In genomic region chr19:47250931-47251330, GRCm38 (mm10) we compare ENCODE assay signal across 24 mouse cellular contexts.
DNase-seq lines count a peak whose midpoint lies in the region; ATAC-seq lines count a peak whose summit lies in the region.
"Had no signal": no experiment of that assay in that cellular context is flagged by ENCODE, and none has a peak within 500 bp of the region (broad histone marks: within the 10 kb centered on the region; RNA-seq: fewer than 3 reads in every experiment).

No protein-coding gene starts in this region.

- H3K4me2 ChIP-seq in forebrain, embryonic 11.5 days (ENCODE audit: low read depth, low read length, severe bottlenecking) = no peak overlapping the region
- no peak overlapping the region for H3K4me2 ChIP-seq in forebrain, embryonic 12.5 days
- no peak overlapping the region for H3K4me2 ChIP-seq in midbrain, embryonic 11.5 days
- H3K4me2 ChIP-seq: embryonic facial prominence, embryonic 13.5 days; heart, embryonic 15.5 days; kidney, embryonic 15.5 days; limb, embryonic 15.5 days; lung, embryonic 14.5 days had no signal

- H3K9ac ChIP-seq in forebrain, embryonic 11.5 days (ENCODE audit: low read length) = no peak overlapping the region
- no peak overlapping the region for H3K9ac ChIP-seq in forebrain, embryonic 12.5 days
- H3K9ac ChIP-seq in midbrain, embryonic 11.5 days (ENCODE audit: low read length) = no peak overlapping the region
- H3K9ac ChIP-seq: embryonic facial prominence, embryonic 13.5 days; heart, embryonic 15.5 days; kidney, embryonic 15.5 days; limb, embryonic 15.5 days; liver, embryonic 14.5 days; lung, embryonic 14.5 days had no signal

- 0 out of 2 replicates have a peak, but pooled peaks have one; percentile 39 for ATAC-seq in forebrain, embryonic 11.5 days (replicated peaks; ENCODE audit: low FRiP score)
- ATAC-seq in forebrain, embryonic 12.5 days (ENCODE audit: low FRiP score) = no peak
- no peak for ATAC-seq in midbrain, embryonic 11.5 days (ENCODE audit: low FRiP score)
- ATAC-seq: forebrain, embryonic 16.5 days had no signal

- H3K27ac ChIP-seq in forebrain, embryonic 11.5 days (ENCODE audit: low read depth, low read length) = no peak overlapping the region
- no peak overlapping the region for H3K27ac ChIP-seq in forebrain, embryonic 12.5 days
- H3K27ac ChIP-seq in midbrain, embryonic 10.5 days (replicated peaks) = no peak overlapping the region
- H3K27ac ChIP-seq in midbrain, embryonic 11.5 days (ENCODE audit: low read depth, low read length) = no peak overlapping the region
- H3K27ac ChIP-seq: embryonic facial prominence, embryonic 13.5 days; heart, embryonic 15.5 days; kidney, embryonic 15.5 days; limb, embryonic 15.5 days; liver, embryonic 14.5 days had no signal

- no peaks in the 10 kb centered on the region for H3K36me3 ChIP-seq in forebrain, embryonic 11.5 days (ENCODE audit: control insufficient read depth, insufficient read depth, low read length)
- H3K36me3 ChIP-seq in forebrain, embryonic 12.5 days (replicated peaks) = no peaks in the 10 kb centered on the region
- H3K36me3 ChIP-seq in midbrain, embryonic 10.5 days = no peaks in the 10 kb centered on the region
- H3K36me3 ChIP-seq in midbrain, embryonic 11.5 days (ENCODE audit: control insufficient read depth, insufficient read depth, low read length) = no peaks in the 10 kb centered on the region
- H3K36me3 ChIP-seq: embryonic facial prominence, embryonic 13.5 days; heart, embryonic 15.5 days; kidney, embryonic 15.5 days; limb, embryonic 15.5 days had no signal

- peaks cover 5% of the 10 kb centered on the region; the same call in 1 of the 2 replicates for H3K4me1 ChIP-seq in forebrain, embryonic 11.5 days (replicated peaks; ENCODE audit: control insufficient read depth, insufficient read depth, low read length)
- peaks cover 13% of the 10 kb centered on the region for H3K4me1 ChIP-seq in forebrain, embryonic 12.5 days
- peaks cover 30% of the 10 kb centered on the region for H3K4me1 ChIP-seq in midbrain, embryonic 10.5 days
- H3K4me1 ChIP-seq in midbrain, embryonic 11.5 days (ENCODE audit: control insufficient read depth, insufficient read depth, low read length) = peaks cover 6% of the 10 kb centered on the region

- no peaks in the 10 kb centered on the region for H3K9me3 ChIP-seq in forebrain, embryonic 11.5 days (ENCODE audit: control insufficient read depth, low read length)
- no peaks in the 10 kb centered on the region for H3K9me3 ChIP-seq in forebrain, embryonic 12.5 days
- H3K9me3 ChIP-seq in midbrain, embryonic 10.5 days (replicated peaks) = no peaks in the 10 kb centered on the region
- H3K9me3 ChIP-seq in midbrain, embryonic 11.5 days (ENCODE audit: control insufficient read depth, low read length) = no peaks in the 10 kb centered on the region
- H3K9me3 ChIP-seq: embryonic facial prominence, embryonic 13.5 days; heart, embryonic 15.5 days; kidney, embryonic 15.5 days; limb, embryonic 15.5 days had no signal

- no peak for DNase-seq in forebrain, embryonic 11.5 days (ENCODE audit: low spot score)
- DNase-seq in midbrain, embryonic 10.5 days (ENCODE audit: low spot score) = peak; percentile 36
- DNase-seq in midbrain, embryonic 11.5 days (ENCODE audit: low spot score, missing footprints) = no peak
- peak; percentile 17 for DNase-seq in embryo, embryonic 10 days (ENCODE audit: low spot score)
- no peak for DNase-seq in layer of hippocampus, adult 8-10 months (ENCODE audit: low spot score in 2 of 2)
- no peak for DNase-seq in adrenal gland, postnatal 4 days (ENCODE audit: low spot score in 2 of 2)
- DNase-seq: adrenal gland, adult 8-10 months; cerebellum, adult 8-10 months; gastrocnemius, postnatal 25 days; heart, postnatal 36 days; kidney, adult 11 months; kidney, postnatal 4 days; layer of hippocampus, adult 9-11 months; lung, embryonic 14.5 days; right cerebral cortex, postnatal 14 days had no signal

- no peak overlapping the region for H3K4me3 ChIP-seq in forebrain, embryonic 11.5 days (ENCODE audit: low read depth, low read length)
- H3K4me3 ChIP-seq in forebrain, embryonic 12.5 days (replicated peaks) = no peak overlapping the region
- no peak overlapping the region for H3K4me3 ChIP-seq in midbrain, embryonic 10.5 days
- no peak overlapping the region for H3K4me3 ChIP-seq in midbrain, embryonic 11.5 days (ENCODE audit: low read depth, low read length)
- H3K4me3 ChIP-seq: embryonic facial prominence, embryonic 13.5 days; erythroblast, embryonic 14.5 days; heart, embryonic 15.5 days; kidney, embryonic 15.5 days; limb, embryonic 15.5 days; megakaryocyte, embryonic 14.5 days had no signal

- H3K27me3 ChIP-seq in forebrain, embryonic 11.5 days (ENCODE audit: control insufficient read depth, insufficient read depth, low read length) = peaks cover 23% of the 10 kb centered on the region
- peaks cover 48% of the 10 kb centered on the region for H3K27me3 ChIP-seq in forebrain, embryonic 12.5 days
- H3K27me3 ChIP-seq in midbrain, embryonic 10.5 days (ENCODE audit: low read depth, poor library complexity, severe bottlenecking) = peaks cover 72% of the 10 kb centered on the region
- H3K27me3 ChIP-seq in midbrain, embryonic 11.5 days (ENCODE audit: control insufficient read depth, insufficient read depth, low read length) = peaks cover 28% of the 10 kb centered on the region

- 30% methylated on average over 6 of the region's 6 CpGs for WGBS in forebrain, embryonic 11.5 days
- 33% methylated on average over 6 of the region's 6 CpGs for WGBS in forebrain, embryonic 12.5 days
- WGBS in midbrain, embryonic 10.5 days = 52% methylated on average over 6 of the region's 6 CpGs
- WGBS in midbrain, embryonic 11.5 days = 58% methylated on average over 6 of the region's 6 CpGs

Comparison
In these comparisons a context has a peak if more than half of its experiments do, and no peak if none do; other contexts are left out.
1. DNase-seq: peak in midbrain, embryonic 10.5 days (single experiment) and embryo, embryonic 10 days (single experiment); none in forebrain, embryonic 11.5 days (single experiment), midbrain, embryonic 11.5 days (single experiment), layer of hippocampus, adult 8-10 months (0 of 2) and adrenal gland, postnatal 4 days (0 of 2).